Mouse (Mus musculus) MEL (cell line): ENCODE data around the gene Gmfb.
A peak's percentile ranks its signal among the peaks of the same experiment; 100 is the strongest.

ENCODE experiments used
- CTCF ChIP-seq, 3 experiments: IDR thresholded peaks in 2 of 3; conservative IDR thresholded peaks in 1 of 3; 2 replicates each; pipeline ENCODE4 v1.5.1; 2011 to 2012; ENCODE audit warnings: low read length in 3 of 3, low read depth in 2 of 3, mild to moderate bottlenecking in 2 of 3, improper control_type of control experiment in 1 of 3, inconsistent platforms in 1 of 3, mixed read lengths in 1 of 3, moderate library complexity in 1 of 3; ENCODE audit not compliant: control insufficient read depth in 1 of 3, insufficient read depth in 1 of 3, poor library complexity in 1 of 3, severe bottlenecking in 1 of 3
- E2F4 ChIP-seq: IDR thresholded peaks from 2 replicates; pipeline ENCODE4 v1.6.1; 2011; ENCODE audit warnings: low read depth, low read length, improper control_type of control experiment, borderline replicate concordance
- ELF1 ChIP-seq: IDR thresholded peaks from 2 replicates; pipeline ENCODE4 v1.6.1; 2014; ENCODE audit warnings: low read depth, mild to moderate bottlenecking, inconsistent platforms, low read length, improper control_type of control experiment, moderate library complexity
- EP300 ChIP-seq, 2 experiments: IDR thresholded peaks; 2 replicates each; pipeline ENCODE4 v1.6.1; 2011; ENCODE audit warnings: improper control_type of control experiment in 2 of 2, low read length in 2 of 2, low read depth in 1 of 2, mild to moderate bottlenecking in 1 of 2
- ETS1 ChIP-seq: IDR thresholded peaks from 2 replicates; pipeline ENCODE4 v1.6.1; 2012; ENCODE audit warnings: low read depth, mild to moderate bottlenecking, inconsistent platforms, low read length, improper control_type of control experiment, moderate library complexity
- NRF1 ChIP-seq: IDR thresholded peaks from 2 replicates; pipeline ENCODE4 v1.6.1; 2014; ENCODE audit warnings: low read depth, mild to moderate bottlenecking, inconsistent platforms, low read length, improper control_type of control experiment, moderate library complexity; ENCODE audit not compliant: poor library complexity, insufficient read depth, severe bottlenecking
- POLR2A ChIP-seq, 2 experiments: IDR thresholded peaks; 2 replicates each; pipeline ENCODE4 v1.6.1; 2011 to 2012; ENCODE audit warnings: low read length in 2 of 2, mild to moderate bottlenecking in 2 of 2, control low read depth in 1 of 2, improper control_type of control experiment in 1 of 2, low read depth in 1 of 2, moderate library complexity in 1 of 2; ENCODE audit not compliant: control insufficient read depth in 1 of 2, insufficient read depth in 1 of 2, poor library complexity in 1 of 2
- ZC3H11A ChIP-seq: IDR thresholded peaks from 2 replicates; pipeline ENCODE4 v1.6.1; 2012; ENCODE audit warnings: low read depth, mild to moderate bottlenecking, inconsistent platforms, low read length, improper control_type of control experiment
- ZKSCAN1 ChIP-seq: IDR thresholded peaks from 2 replicates; pipeline ENCODE4 v1.6.1; 2012; ENCODE audit warnings: low read depth, mild to moderate bottlenecking, inconsistent platforms, low read length, improper control_type of control experiment, moderate library complexity
- ZMIZ1 ChIP-seq: IDR thresholded peaks from 2 replicates; pipeline ENCODE4 v1.6.1; 2012; ENCODE audit warnings: low read depth, mild to moderate bottlenecking, inconsistent platforms, low read length, improper control_type of control experiment, moderate library complexity

- TF ChIP-seq ETS1 (no peak), CTCF (IDR thresholded peaks at IDR 0.05 in 2 of 3, conservative IDR thresholded peaks at IDR 0.05 in 1 of 3; ENCODE audit: control insufficient read depth in 1 of 3, insufficient read depth in 1 of 3, low read depth in 2 of 3, low read length in 3 of 3, poor library complexity in 1 of 3, severe bottlenecking in 1 of 3) (no peak), NRF1 (no peak), POLR2A (IDR thresholded peaks at IDR 0.05; ENCODE audit: control insufficient read depth in 1 of 2, insufficient read depth in 1 of 2, low read depth in 1 of 2, low read length in 2 of 2, poor library complexity in 1 of 2) (no peak), EP300 (IDR thresholded peaks at IDR 0.05; ENCODE audit: low read depth in 1 of 2, low read length in 2 of 2) (no peak), ELF1 (0 out of 2 replicates have a peak, but pooled peaks have one; percentile 15), ZKSCAN1 (no peak), ZC3H11A (no peak), E2F4 (no peak), ZMIZ1 (no peak)
These were observed 18.8 kb downstream of the Gmfb start for GRCm38 (mm10) chr14:46803259-46803658.
